32 mouse cellular contexts compared by ENCODE assay signal in genomic region chr2:154117381-154117780, GRCm38 (mm10). TPM values are rescaled to one million over a fixed set of nuclear protein-coding genes. Genes with fewer than 3 reads are reported as not detected.
DNase-seq lines count a peak whose midpoint lies in the region; ATAC-seq and TF ChIP-seq lines count a peak whose summit lies in the region.
"Had no signal": no experiment of that assay in that cellular context is flagged by ENCODE, and none has a peak within 500 bp of the region (broad histone marks: within the 10 kb centered on the region; RNA-seq: fewer than 3 reads in every experiment).

No protein-coding gene starts in this region.

- H3K4me2 ChIP-seq in lung, postnatal 0 days (replicated peaks; ENCODE audit: low read depth, low read length), result no peak overlapping the region
- H3K4me2 ChIP-seq in stomach, postnatal 0 days (replicated peaks; ENCODE audit: low read depth), result no peak overlapping the region
- H3K4me2 ChIP-seq: embryonic facial prominence, embryonic 12.5 days; embryonic facial prominence, embryonic 15.5 days; heart, embryonic 13.5 days; hindbrain, embryonic 12.5 days; hindbrain, embryonic 15.5 days had no signal

- no peak overlapping the region for H3K27ac ChIP-seq in lung, postnatal 0 days (ENCODE audit: low read length)
- H3K27ac ChIP-seq in stomach, postnatal 0 days (replicated peaks), result no peak overlapping the region
- H3K27ac ChIP-seq: embryonic facial prominence, embryonic 12.5 days; embryonic facial prominence, embryonic 15.5 days; gastrocnemius, adult 2 months; heart, adult 2 months; heart, embryonic 10.5 days; heart, embryonic 13.5 days; hindbrain, embryonic 12.5 days; hindbrain, embryonic 15.5 days had no signal

- H3K4me1 ChIP-seq in lung, postnatal 0 days (ENCODE audit: insufficient read depth, low read depth, low read length), result no peaks in the 10 kb centered on the region; the same call in 1 of the 2 replicates
- no peaks in the 10 kb centered on the region for H3K4me1 ChIP-seq in stomach, postnatal 0 days (replicated peaks; ENCODE audit: control insufficient read depth, insufficient read depth)
- H3K4me1 ChIP-seq: embryonic facial prominence, embryonic 12.5 days; embryonic facial prominence, embryonic 15.5 days; heart, embryonic 10.5 days; heart, embryonic 13.5 days; hindbrain, embryonic 12.5 days; hindbrain, embryonic 15.5 days had no signal

- WGBS in lung, postnatal 0 days, result 52% methylated on average over 3 of the region's 3 CpGs
- WGBS in stomach, postnatal 0 days, result 66% methylated on average over 3 of the region's 3 CpGs

- H3K9me3 ChIP-seq in lung, postnatal 0 days (ENCODE audit: low read length), result no peaks in the 10 kb centered on the region
- H3K9me3 ChIP-seq in stomach, postnatal 0 days (ENCODE audit: control insufficient read depth, low read length), result no peaks in the 10 kb centered on the region
- H3K9me3 ChIP-seq: embryonic facial prominence, embryonic 12.5 days; embryonic facial prominence, embryonic 15.5 days; heart, embryonic 10.5 days; heart, embryonic 13.5 days; hindbrain, embryonic 12.5 days; hindbrain, embryonic 15.5 days had no signal

- no peaks in the 10 kb centered on the region for H3K36me3 ChIP-seq in lung, postnatal 0 days (ENCODE audit: insufficient read depth, low read length)
- no peaks in the 10 kb centered on the region for H3K36me3 ChIP-seq in stomach, postnatal 0 days (ENCODE audit: control insufficient read depth, insufficient read depth, low read length)
- H3K36me3 ChIP-seq: embryonic facial prominence, embryonic 12.5 days; embryonic facial prominence, embryonic 15.5 days; heart, embryonic 10.5 days; heart, embryonic 13.5 days; hindbrain, embryonic 12.5 days; hindbrain, embryonic 15.5 days had no signal

- TF ChIP-seq EP300 in lung, postnatal 0 days (IDR thresholded peaks at IDR 0.05), result 0 out of 2 replicates have a peak, but pooled peaks have one; percentile 12
- TF ChIP-seq EP300 in stomach, postnatal 0 days (optimal IDR thresholded peaks at IDR 0.05), result no peak

- no peak for TF ChIP-seq CTCF in lung, postnatal 0 days (IDR thresholded peaks at IDR 0.05)
- no peak for TF ChIP-seq CTCF in stomach, postnatal 0 days (IDR thresholded peaks at IDR 0.05; ENCODE audit: low read depth)

- H3K27me3 ChIP-seq in lung, postnatal 0 days (replicated peaks; ENCODE audit: insufficient read depth, low read length), result no peaks in the 10 kb centered on the region
- no peaks in the 10 kb centered on the region for H3K27me3 ChIP-seq in stomach, postnatal 0 days (ENCODE audit: control insufficient read depth, insufficient read depth, low read length)
- H3K27me3 ChIP-seq: embryonic facial prominence, embryonic 12.5 days; embryonic facial prominence, embryonic 15.5 days; heart, embryonic 13.5 days; hindbrain, embryonic 12.5 days; hindbrain, embryonic 15.5 days had no signal

- intact Hi-C loops in heart, postnatal 25 days (cut with DNase I), result no loop called here

- H3K9ac ChIP-seq in lung, postnatal 0 days (replicated peaks; ENCODE audit: low read depth), result no peak overlapping the region
- H3K9ac ChIP-seq in stomach, postnatal 0 days (ENCODE audit: low read length), result no peak overlapping the region
- H3K9ac ChIP-seq: embryonic facial prominence, embryonic 12.5 days; embryonic facial prominence, embryonic 15.5 days; forebrain, postnatal 0 days; heart, embryonic 13.5 days; hindbrain, embryonic 12.5 days; hindbrain, embryonic 15.5 days had no signal

- H3K4me3 ChIP-seq in lung, postnatal 0 days (ENCODE audit: low read depth, low read length), result no peak overlapping the region
- no peak overlapping the region for H3K4me3 ChIP-seq in stomach, postnatal 0 days (ENCODE audit: low read depth, low read length)
- H3K4me3 ChIP-seq: embryonic facial prominence, embryonic 12.5 days; embryonic facial prominence, embryonic 15.5 days; gastrocnemius, adult 2 months; heart, adult 2 months; heart, embryonic 10.5 days; heart, embryonic 13.5 days; hindbrain, embryonic 12.5 days; hindbrain, embryonic 15.5 days had no signal

- ATAC-seq in lung, postnatal 0 days, result peak; percentile 89
- ATAC-seq in stomach, postnatal 0 days (ENCODE audit: low FRiP score, low TSS enrichment), result no peak
- ATAC-seq: activated CD4-positive, CD25-positive, alpha-beta regulatory T cell, adult 4 months; forebrain, embryonic 14.5 days; forebrain, postnatal 0 days had no signal

- DNase-seq in heart, adult 11 months, result peak; percentile 60
- DNase-seq in heart, postnatal 25 days (ENCODE audit: low spot score), result no peak
- peak; percentile 78 for DNase-seq in lung, postnatal 0 days (ENCODE audit: low spot score)
- DNase-seq in lung, postnatal 36 days, result peak; percentile 45
- no peak for DNase-seq in right cerebral cortex, postnatal 25 days
- no peak for DNase-seq in stomach, postnatal 0 days (ENCODE audit: low spot score)
- DNase-seq: adrenal gland, adult 8-10 months; adrenal gland, postnatal 25 days; cerebellum, adult 11-12 months; cerebellum, adult 9-10 months; cerebellum, postnatal 14 days; forebrain, postnatal 0 days; gastrocnemius, adult 2 months; gastrocnemius, postnatal 25 days; heart, adult 2 months; heart, postnatal 14 days had no signal

RNA-seq across cellular contexts. Expression of gene Bpifa3, which starts 12.8 kb away (rescaled TPM):
- not detected for total RNA-seq in heart, postnatal 25 days (2021)
- not detected in 2 replicates for polyA plus RNA-seq in lung, postnatal 0 days (2015; fragmentation: Nextera tagmentation; extraction: Ambion mirVana)
- polyA plus RNA-seq in stomach, postnatal 0 days (2015; fragmentation: Nextera tagmentation; extraction: Ambion mirVana), result not detected in 2 replicates
- total RNA-seq: adrenal gland, adult 8-10 months; adrenal gland, postnatal 25 days; common myeloid progenitor, adult 5-6 weeks; ES-E14; forebrain, postnatal 0 days; gastrocnemius, adult 2 months; gastrocnemius, postnatal 25 days; heart, adult 2 months; heart, postnatal 14 days; hematopoietic stem cell, adult 5-6 weeks had no signal
- polyA plus RNA-seq: activated CD4-positive, CD25-positive, alpha-beta regulatory T cell, adult 4 months; brain, embryonic 14.5 days; embryonic facial prominence, embryonic 12.5 days; embryonic facial prominence, embryonic 15.5 days; forebrain, embryonic 11.5 days; forebrain, embryonic 14.5 days; forebrain, postnatal 0 days; frontal cortex, adult 2 months; heart, adult 2 months; heart, embryonic 10.5 days; heart, embryonic 13.5 days; heart, embryonic 16.5 days; hindbrain, embryonic 12.5 days; hindbrain, embryonic 15.5 days had no signal

RNA-seq across cellular contexts. Expression of gene Bpifa1, which starts 25.3 kb away (rescaled TPM):
- total RNA-seq in heart, postnatal 25 days (2021), result not detected
- polyA plus RNA-seq in lung, postnatal 0 days (2015; fragmentation: Nextera tagmentation; extraction: Ambion mirVana), result 5.1 and 5.4 TPM in 2 replicates
- polyA plus RNA-seq in stomach, postnatal 0 days (2015; fragmentation: Nextera tagmentation; extraction: Ambion mirVana), result not detected in 2 replicates
- total RNA-seq: adrenal gland, adult 8-10 months; adrenal gland, postnatal 25 days; common myeloid progenitor, adult 5-6 weeks; ES-E14; gastrocnemius, adult 2 months; gastrocnemius, postnatal 25 days; heart, adult 2 months; hematopoietic stem cell, adult 5-6 weeks had no signal
- polyA plus RNA-seq: activated CD4-positive, CD25-positive, alpha-beta regulatory T cell, adult 4 months; brain, embryonic 14.5 days; embryonic facial prominence, embryonic 12.5 days; forebrain, embryonic 11.5 days; forebrain, embryonic 14.5 days; frontal cortex, adult 2 months; gonadal fat pad, adult 2 months; heart, embryonic 10.5 days; heart, embryonic 13.5 days; hindbrain, embryonic 12.5 days had no signal

RNA-seq across cellular contexts. Expression of gene Bpifa5, which starts 45.0 kb away (rescaled TPM):
- total RNA-seq in heart, postnatal 25 days (2021), result not detected
- polyA plus RNA-seq in lung, postnatal 0 days (2015; fragmentation: Nextera tagmentation; extraction: Ambion mirVana), result not detected in 2 replicates
- not detected in 2 replicates for polyA plus RNA-seq in stomach, postnatal 0 days (2015; fragmentation: Nextera tagmentation; extraction: Ambion mirVana)
- total RNA-seq: adrenal gland, adult 8-10 months; adrenal gland, postnatal 25 days; common myeloid progenitor, adult 5-6 weeks; ES-E14; forebrain, postnatal 0 days; gastrocnemius, adult 2 months; gastrocnemius, postnatal 25 days; heart, adult 2 months; heart, postnatal 14 days; hematopoietic stem cell, adult 5-6 weeks had no signal
- polyA plus RNA-seq: activated CD4-positive, CD25-positive, alpha-beta regulatory T cell, adult 4 months; brain, embryonic 14.5 days; embryonic facial prominence, embryonic 12.5 days; embryonic facial prominence, embryonic 15.5 days; forebrain, embryonic 11.5 days; forebrain, embryonic 14.5 days; forebrain, postnatal 0 days; frontal cortex, adult 2 months; gonadal fat pad, adult 2 months; heart, adult 2 months; heart, embryonic 10.5 days; heart, embryonic 13.5 days; heart, embryonic 16.5 days; hindbrain, embryonic 12.5 days; hindbrain, embryonic 15.5 days had no signal

Comparison
In these comparisons a context has a peak if more than half of its experiments do, and no peak if none do; other contexts are left out.
1. DNase-seq: peak in heart, adult 11 months (single experiment), lung, postnatal 0 days (single experiment) and lung, postnatal 36 days (single experiment); none in heart, postnatal 25 days (single experiment), right cerebral cortex, postnatal 25 days (single experiment) and stomach, postnatal 0 days (single experiment).